Mouse (Mus musculus) layer of hippocampus, postnatal 10 days (tissue): ENCODE data around the gene Atp5d. TPM values are rescaled to one million over a fixed set of nuclear protein-coding genes. Genes with fewer than 3 reads are reported as not detected.
A peak's percentile ranks its signal among the peaks of the same experiment; 100 is the strongest.

Experiments
- DNase-seq, 2 experiments: peaks; one replicate each; pipeline ENCODE4 v3.0.0; 2021; ENCODE audit warnings: low spot score in 2 of 2
- total RNA-seq, 2 experiments: library from RNA; stranded (reverse); gene quantifications; 2 replicates each; pipeline ENCODE4 v1.2.3; 2021

Gene Atp5d
- total RNA-seq, 2 experiments from 2014 or later = 385 to 392 TPM

- no peak for DNase-seq
These were observed 1.7 kb downstream of the Atp5d start for GRCm38 (mm10) chr10:80139975-80140665.

DNA sequence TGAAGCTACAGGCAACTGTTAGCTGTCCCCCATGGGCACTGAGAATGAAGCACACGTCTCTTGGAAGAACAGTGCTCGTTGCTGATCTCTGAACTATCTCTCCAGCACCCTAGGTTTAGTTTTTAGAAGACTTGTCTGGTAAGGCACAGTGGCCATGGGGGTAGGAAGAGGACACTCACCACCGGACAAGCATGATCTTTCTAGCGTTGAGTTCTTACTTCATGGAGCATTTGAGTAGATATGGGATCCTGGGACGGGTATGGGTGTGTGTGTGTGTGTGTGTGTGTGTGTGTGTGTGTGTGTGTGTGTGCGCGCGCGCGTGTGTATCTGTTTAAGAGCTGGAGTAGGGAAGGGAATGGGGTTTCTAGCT is 2.2 kb downstream of the Atp5d start, which contains the start of gene Cbarp:
Cbarp (minus strand) TSS at position 170 of the 370 bp plus-strand sequence.
- DNase-seq = no peak

GRCm38 (mm10) chr10:80141243-80141642 is 2.8 kb downstream of the Atp5d start:
- peak; percentile 93 to 95 for DNase-seq

GRCm38 (mm10) chr10:80141786-80142529 is 3.5 kb downstream of the Atp5d start:
- DNase-seq = peak; percentile 86 to 92

DNA sequence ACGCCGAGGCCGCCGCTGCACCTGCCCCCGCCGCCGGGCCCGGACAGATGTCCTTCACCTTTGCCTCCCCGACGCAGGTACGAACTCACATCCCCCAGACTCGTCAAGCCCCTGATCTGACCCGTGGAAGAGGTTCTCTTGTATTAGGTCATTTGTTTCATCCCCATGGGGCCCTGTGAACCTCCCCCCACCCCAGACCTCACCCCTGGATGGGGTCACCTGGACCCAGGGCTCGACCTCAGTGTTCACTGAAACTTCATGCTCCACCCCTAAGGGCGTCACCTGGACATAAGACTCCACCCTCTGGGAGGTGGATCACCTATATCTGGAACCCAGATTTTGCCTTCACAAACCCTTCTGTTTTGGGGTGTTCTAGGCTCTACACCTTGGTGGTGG is 4.1 kb downstream of the Atp5d start:
- DNase-seq = peak in 1 of 2 experiments; percentile 43

GRCm38 (mm10) chr10:80143664-80144063 is 5.2 kb downstream of the Atp5d start:
- DNase-seq = no peak

GRCm38 (mm10) chr10:80144159-80144558 is 5.7 kb downstream of the Atp5d start:
- no peak for DNase-seq

DNA sequence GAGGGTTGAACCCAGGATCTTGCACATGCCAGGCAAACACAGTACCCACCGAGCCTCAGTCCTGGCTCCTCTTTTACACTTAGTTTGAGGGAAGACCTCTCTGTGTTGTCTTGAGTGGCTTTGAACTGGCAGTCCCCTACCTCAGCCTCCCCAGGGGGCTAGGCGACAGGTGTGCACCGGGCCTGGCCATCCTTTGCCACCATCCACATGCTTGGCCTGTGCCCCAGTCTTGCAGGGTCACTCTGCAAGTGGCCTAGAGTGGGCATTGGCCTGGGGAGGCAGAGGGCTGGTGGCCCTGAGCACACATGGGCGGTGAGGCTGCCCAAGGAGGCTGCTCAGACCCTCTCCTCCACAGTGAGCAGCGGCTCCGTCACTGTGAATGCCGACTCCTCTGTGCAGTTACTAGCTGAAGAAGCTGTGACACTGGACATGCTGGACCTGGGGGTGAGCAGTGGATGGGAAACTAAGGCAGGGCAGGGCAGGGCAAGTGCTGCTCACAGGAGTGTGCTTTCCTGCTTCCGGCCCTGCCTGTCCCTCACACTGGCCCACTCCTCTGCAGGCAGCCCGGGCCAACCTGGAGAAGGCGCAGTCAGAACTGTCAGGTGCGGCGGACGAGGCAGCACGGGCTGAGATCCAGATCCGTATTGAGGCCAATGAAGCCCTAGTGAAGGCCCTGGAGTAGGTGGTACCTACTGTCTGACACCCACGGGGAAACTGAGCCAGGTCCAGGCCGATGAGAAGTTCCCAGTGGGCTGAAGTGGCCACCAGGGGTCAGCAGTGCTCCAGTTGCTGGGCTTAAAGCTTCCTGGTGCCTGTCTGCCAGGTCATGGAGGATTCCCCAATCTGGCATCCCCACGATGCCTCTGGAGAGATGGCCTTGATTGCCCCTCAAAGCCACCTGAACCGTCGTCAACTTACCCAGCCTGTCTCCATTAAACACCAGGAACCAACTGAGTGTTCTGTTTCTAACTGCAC is 6.7 kb downstream of the Atp5d start:
- peak; percentile 83 to 87 for DNase-seq

DNA sequence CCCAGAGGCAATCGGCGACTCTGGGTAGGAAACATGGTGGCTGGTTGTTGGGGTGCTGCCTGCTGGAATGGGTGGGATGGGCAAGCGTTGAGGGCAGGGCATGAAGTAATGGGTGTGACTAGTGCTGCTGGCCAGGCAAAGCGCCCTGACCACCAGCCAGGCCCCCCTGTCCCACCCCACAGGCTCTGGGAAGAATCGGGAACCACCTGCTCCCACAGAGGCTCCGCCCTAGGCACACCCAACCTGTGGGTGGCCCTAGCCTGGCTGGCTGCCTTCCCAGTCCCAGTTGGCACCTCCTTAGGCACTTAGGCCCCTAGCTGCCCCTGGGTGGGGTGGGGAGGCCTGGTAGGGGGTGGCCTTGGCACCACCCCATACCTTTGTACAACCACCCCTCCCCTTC is 7.5 kb downstream of the Atp5d start:
- peak; percentile 36 to 47 for DNase-seq

- peak in 1 of 2 experiments; percentile 33 for DNase-seq
These were observed 8.2 kb downstream of the Atp5d start for GRCm38 (mm10) chr10:80146568-80147011.

GRCm38 (mm10) chr10:80147146-80147718 is 8.8 kb downstream of the Atp5d start:
- no peak for DNase-seq

DNA sequence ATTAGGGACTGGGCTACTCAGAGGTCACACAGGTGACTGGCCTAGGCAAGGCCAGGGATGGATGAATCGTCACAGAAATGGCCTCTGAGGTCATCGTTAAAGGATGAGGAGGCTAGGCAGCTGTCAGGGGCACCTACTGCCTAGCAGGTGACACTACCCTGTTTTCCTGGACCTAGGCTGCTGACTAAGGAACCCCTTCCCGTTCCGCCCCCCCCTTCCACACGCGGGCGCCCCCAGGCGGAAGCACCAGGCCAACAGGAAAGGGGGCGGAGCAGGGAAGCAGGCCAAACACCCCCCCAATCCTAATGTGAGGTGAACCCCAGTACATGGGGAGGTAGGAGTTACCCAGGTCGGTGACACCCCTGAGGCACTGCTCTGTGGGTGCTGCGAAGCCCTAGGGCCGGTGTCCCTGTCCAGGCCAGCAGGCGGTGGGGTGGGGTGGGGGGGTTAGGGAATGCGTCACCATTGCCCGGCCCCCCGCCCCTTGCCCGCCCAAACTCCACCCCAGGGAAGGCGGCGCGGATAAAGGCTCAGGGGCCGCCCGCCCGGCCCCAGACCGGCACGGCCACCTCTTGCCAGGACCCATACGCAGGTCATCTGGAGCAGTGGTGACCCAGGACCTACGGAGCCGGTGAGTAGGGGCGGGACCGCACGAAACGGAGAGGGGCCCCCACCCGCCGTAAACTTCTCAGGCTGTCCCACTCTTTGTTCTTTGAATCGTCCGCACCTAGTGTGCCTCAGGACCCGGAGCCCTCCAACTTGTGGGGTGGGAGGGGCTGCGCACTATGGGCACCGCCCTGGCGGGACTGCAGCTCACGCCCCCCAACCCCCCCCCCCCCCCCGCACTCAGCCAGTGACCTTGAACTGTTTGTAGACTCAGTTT is 9.5 kb downstream of the Atp5d start, which contains the start of gene Midn:
Midn (plus strand) TSS at position 554 of the 883 bp plus-strand sequence.
- DNase-seq = peak; percentile 81 to 85

- DNase-seq = peak; percentile 96 to 98
These were observed 10.3 kb downstream of the Atp5d start for GRCm38 (mm10) chr10:80148610-80149290.

GRCm38 (mm10) chr10:80149291-80150225 is 11.1 kb downstream of the Atp5d start:
- DNase-seq = peak; percentile 96 to 97

- DNase-seq = peak; percentile 75 to 82
These were observed 12.1 kb downstream of the Atp5d start for GRCm38 (mm10) chr10:80150226-80151210.

DNA sequence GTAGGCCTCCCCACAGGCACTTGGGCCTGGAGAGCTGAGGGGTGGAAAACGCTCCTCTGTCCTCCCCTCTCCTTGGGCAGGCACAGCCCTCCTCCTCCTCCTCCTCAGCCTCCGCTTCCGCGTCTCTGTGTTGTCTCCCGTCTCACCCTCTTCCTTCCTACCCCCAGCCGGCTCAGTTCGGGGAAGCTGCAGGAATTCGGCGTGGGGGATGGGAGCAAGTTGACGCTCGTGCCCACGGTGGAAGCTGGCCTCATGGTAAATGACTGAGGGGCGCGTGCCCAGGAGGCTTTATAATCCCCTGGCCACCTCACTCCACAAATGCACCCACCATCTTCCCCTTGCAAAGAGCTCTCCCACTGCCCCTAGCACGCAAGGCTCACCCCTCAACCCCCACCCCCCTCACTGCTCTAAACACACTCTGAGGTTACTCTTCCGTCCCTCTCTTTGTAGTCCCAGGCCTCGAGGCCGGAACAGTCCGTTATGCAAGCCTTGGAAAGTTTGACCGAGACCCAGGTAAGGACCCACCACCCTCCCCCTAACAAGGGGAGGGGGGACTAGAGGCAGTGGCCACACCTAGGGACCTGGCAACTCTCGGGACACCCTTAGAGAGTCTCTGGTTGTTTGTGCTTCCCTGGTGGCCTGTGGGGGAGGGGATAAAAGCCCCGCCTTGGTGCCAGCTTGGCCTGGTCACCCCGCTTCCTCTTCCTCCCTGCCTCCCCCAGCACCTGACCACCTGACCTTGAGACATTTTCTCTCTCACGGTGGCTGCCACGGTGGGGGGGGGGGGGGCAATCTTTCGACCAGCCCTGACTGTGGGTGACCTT is 13.0 kb downstream of the Atp5d start:
- peak; percentile 74 to 78 for DNase-seq
